Mouse (Mus musculus) activated CD4-positive, CD25-positive, alpha-beta regulatory T cell, adult 4 months (primary cell): ENCODE measurements around the gene Mrpl28. TPM values are rescaled to one million over a fixed set of nuclear protein-coding genes. Genes with fewer than 3 reads are reported as not detected.

Experiments
- polyA plus RNA-seq, 2 experiments: library from polyadenylated mRNA; unstranded; fragments of 100-300 nt; shearing (Covaris generic); gene quantifications; one replicate each; pipeline ENCODE4 v1.2.1; 2017

The Mrpl28 gene
- polyA plus RNA-seq, 2 experiments from 2014 or later, result 111 to 135 TPM

Other genes starting within 250 kb of the Mrpl28 start
- 100 to 1,000 TPM in 1 of 2 experiments, 10 to 100 TPM in 1; 88.3 to 119 TPM for gene Mettl26, start 248.4 kb upstream of the Mrpl28 start, polyA plus RNA-seq
- under 1 TPM; 0.48 to 0.82 TPM for gene Wfikkn1, start 242.6 kb upstream of the Mrpl28 start, polyA plus RNA-seq
- gene Rab40c, start 203.8 kb upstream of the Mrpl28 start, polyA plus RNA-seq, result 1 to 10 TPM; 5.1 to 5.6 TPM
- gene Pigq, start 178.6 kb upstream of the Mrpl28 start, polyA plus RNA-seq, result 10 to 100 TPM; 19.0 to 26.6 TPM
- gene Nhlrc4, start 178.5 kb upstream of the Mrpl28 start, polyA plus RNA-seq, result not detected
- not detected for gene A930017K11Rik, start 170.9 kb upstream of the Mrpl28 start, polyA plus RNA-seq
- gene Capn15, start 137.7 kb upstream of the Mrpl28 start, polyA plus RNA-seq, result 1 to 10 TPM; 5.2 to 7.1 TPM
- 1 to 10 TPM; 2.4 to 2.7 TPM for gene Rab11fip3, start 53.9 kb upstream of the Mrpl28 start, polyA plus RNA-seq
- 10 to 100 TPM; 12.9 to 25.7 TPM for gene Decr2, start 33.2 kb upstream of the Mrpl28 start, polyA plus RNA-seq
- 1 to 10 TPM; 1.6 TPM for gene Nme4, start 27.9 kb upstream of the Mrpl28 start, polyA plus RNA-seq
- 1 to 10 TPM; 4.8 to 4.9 TPM for gene Tmem8, start 10.2 kb upstream of the Mrpl28 start, polyA plus RNA-seq
- gene Axin1, start 15.2 kb downstream of the Mrpl28 start, polyA plus RNA-seq, result 10 to 100 TPM; 10.5 to 13.5 TPM
- not detected for gene Pdia2, start 75.6 kb downstream of the Mrpl28 start, polyA plus RNA-seq
- 1 to 10 TPM; 2.9 to 8.9 TPM for gene Rgs11, start 79.5 kb downstream of the Mrpl28 start, polyA plus RNA-seq
- gene Arhgdig, start 84.3 kb downstream of the Mrpl28 start, polyA plus RNA-seq, result not detected
- 10 to 100 TPM; 20.9 to 21.3 TPM for gene Fam234a, start 120.7 kb downstream of the Mrpl28 start, polyA plus RNA-seq
- gene Luc7l, start 129.4 kb downstream of the Mrpl28 start, polyA plus RNA-seq, result 10 to 100 TPM; 47.9 to 51.0 TPM